21 mouse cellular contexts compared by ENCODE assay signal in the genomic region with DNA sequence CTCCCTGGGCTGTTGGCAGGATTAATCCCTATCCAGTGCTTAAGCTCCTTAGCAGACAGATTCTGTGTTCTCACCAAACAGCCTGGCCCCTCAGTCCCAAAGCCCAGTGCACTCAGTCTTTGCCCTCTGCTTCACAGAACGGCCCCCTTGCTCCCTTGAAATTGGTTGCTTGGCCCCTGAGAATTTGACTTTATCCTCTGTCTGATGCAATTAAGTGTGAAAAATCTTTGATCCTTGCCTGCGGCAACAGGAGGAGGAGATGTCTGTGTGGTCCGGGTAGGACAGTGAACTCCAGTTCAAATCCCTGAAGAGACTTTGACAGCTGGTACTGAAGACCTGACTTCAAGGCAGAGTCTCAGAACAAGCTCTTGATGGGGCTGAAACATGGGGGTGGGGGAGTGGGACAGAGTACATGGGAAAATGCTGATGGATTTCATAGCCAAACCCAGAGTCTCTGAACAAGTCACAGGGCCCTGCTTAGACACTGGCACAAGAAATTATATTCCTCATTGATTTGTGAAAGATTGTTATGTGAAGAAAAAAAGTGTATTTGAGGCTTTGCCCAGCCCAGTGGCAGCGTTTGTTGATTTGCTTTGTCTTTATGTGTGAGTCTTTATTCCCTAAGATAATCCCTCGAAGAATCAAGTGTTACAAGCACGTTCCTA.
DNase-seq lines count a peak whose midpoint lies in the region; ATAC-seq and TF ChIP-seq lines count a peak whose summit lies in the region.
"Had no signal": no experiment of that assay in that cellular context is flagged by ENCODE, and none has a peak within 500 bp of the region (broad histone marks: within the 10 kb centered on the region; RNA-seq: fewer than 3 reads in every experiment).

No protein-coding gene starts in this region.

- no peaks in the 10 kb centered on the region; the same call in 1 of the 2 replicates for H3K4me1 ChIP-seq in lung, embryonic 14.5 days (ENCODE audit: insufficient read depth)
- H3K4me1 ChIP-seq in embryonic facial prominence, embryonic 10.5 days, result peaks cover 29% of the 10 kb centered on the region
- H3K4me1 ChIP-seq in midbrain, embryonic 13.5 days (replicated peaks), result peaks cover 20% of the 10 kb centered on the region
- H3K4me1 ChIP-seq: kidney, embryonic 15.5 days; liver, embryonic 13.5 days; megakaryocyte, embryonic 14.5 days; stomach, embryonic 15.5 days had no signal

- peak; percentile 32 for DNase-seq in lung, embryonic 14.5 days
- DNase-seq in lung, postnatal 36 days, result no peak
- peak; percentile 34 for DNase-seq in embryonic facial prominence, embryonic 10.5 days (ENCODE audit: low spot score)
- DNase-seq in retina, postnatal 7 days (ENCODE audit: low read depth, low spot score), result peak; percentile 29
- no peak for DNase-seq in adrenal gland, postnatal 14 days
- DNase-seq in kidney, postnatal 10 days, result no peak
- DNase-seq: cerebellum, postnatal 10 days; gastrocnemius, postnatal 36 days; heart, postnatal 4 days; liver, embryonic 13.5 days; lung, postnatal 10 days; right cerebral cortex, postnatal 14 days had no signal

- no peak overlapping the region for H3K4me3 ChIP-seq in lung, embryonic 14.5 days (ENCODE audit: low read depth, low read length)
- H3K4me3 ChIP-seq in embryonic facial prominence, embryonic 10.5 days, result no peak overlapping the region
- no peak overlapping the region for H3K4me3 ChIP-seq in midbrain, embryonic 13.5 days (replicated peaks)
- H3K4me3 ChIP-seq: embryonic facial prominence, embryonic 12.5 days; heart, embryonic 13.5 days; kidney, embryonic 15.5 days; left cerebral cortex, adult 2 months; limb, embryonic 12.5 days; liver, embryonic 13.5 days; megakaryocyte, embryonic 14.5 days; stomach, embryonic 15.5 days had no signal

- H3K4me2 ChIP-seq in lung, embryonic 14.5 days, result no peak overlapping the region
- H3K4me2 ChIP-seq in midbrain, embryonic 13.5 days (replicated peaks), result no peak overlapping the region
- H3K4me2 ChIP-seq: embryonic facial prominence, embryonic 12.5 days; heart, embryonic 13.5 days; kidney, embryonic 15.5 days; limb, embryonic 12.5 days; liver, embryonic 13.5 days; stomach, embryonic 15.5 days had no signal

- H3K9me3 ChIP-seq in lung, embryonic 14.5 days (ENCODE audit: low read depth, low read length), result no peaks in the 10 kb centered on the region
- H3K9me3 ChIP-seq in embryonic facial prominence, embryonic 10.5 days, result no peaks in the 10 kb centered on the region
- H3K9me3 ChIP-seq in midbrain, embryonic 13.5 days, result no peaks in the 10 kb centered on the region
- H3K9me3 ChIP-seq: embryonic facial prominence, embryonic 12.5 days; heart, embryonic 13.5 days; kidney, embryonic 15.5 days; limb, embryonic 12.5 days; liver, embryonic 13.5 days; megakaryocyte, embryonic 14.5 days; stomach, embryonic 15.5 days had no signal

- no peak for ATAC-seq in lung, embryonic 14.5 days (ENCODE audit: insufficient read depth)
- peak; percentile 94 for ATAC-seq in midbrain, embryonic 13.5 days
- ATAC-seq: intestine, embryonic 16.5 days had no signal

- no peak overlapping the region for H3K9ac ChIP-seq in lung, embryonic 14.5 days
- no peak overlapping the region for H3K9ac ChIP-seq in midbrain, embryonic 13.5 days (replicated peaks)
- H3K9ac ChIP-seq: embryonic facial prominence, embryonic 12.5 days; heart, embryonic 13.5 days; kidney, embryonic 15.5 days; limb, embryonic 12.5 days; liver, embryonic 13.5 days; stomach, embryonic 15.5 days had no signal

- H3K27me3 ChIP-seq in lung, embryonic 14.5 days (ENCODE audit: insufficient read depth, low read length), result no peaks in the 10 kb centered on the region
- H3K27me3 ChIP-seq in embryonic facial prominence, embryonic 10.5 days (replicated peaks; ENCODE audit: low read depth, poor library complexity, severe bottlenecking), result peaks cover 7% of the 10 kb centered on the region; the same call in 1 of the 2 replicates
- peaks cover 17% of the 10 kb centered on the region for H3K27me3 ChIP-seq in midbrain, embryonic 13.5 days
- H3K27me3 ChIP-seq: embryonic facial prominence, embryonic 12.5 days; heart, embryonic 13.5 days; kidney, embryonic 15.5 days; limb, embryonic 12.5 days; liver, embryonic 13.5 days; megakaryocyte, embryonic 14.5 days; stomach, embryonic 15.5 days had no signal

- no peak overlapping the region for H3K27ac ChIP-seq in lung, embryonic 14.5 days (ENCODE audit: low read depth)
- no peak overlapping the region for H3K27ac ChIP-seq in embryonic facial prominence, embryonic 10.5 days (replicated peaks)
- peak overlapping the region; percentile 47; the same call in 1 of the 2 replicates for H3K27ac ChIP-seq in midbrain, embryonic 13.5 days
- H3K27ac ChIP-seq: embryonic facial prominence, embryonic 12.5 days; heart, embryonic 13.5 days; kidney, embryonic 15.5 days; left cerebral cortex, adult 2 months; limb, embryonic 12.5 days; liver, embryonic 13.5 days; stomach, embryonic 15.5 days had no signal

- TF ChIP-seq CTCF in lung, embryonic 14.5 days (IDR thresholded peaks at IDR 0.05; ENCODE audit: low read depth), result no peak

- 33% methylated on average over 6 of the region's 6 CpGs for WGBS in lung, embryonic 14.5 days
- WGBS in embryonic facial prominence, embryonic 10.5 days, result 49% methylated on average over 6 of the region's 6 CpGs
- 16% methylated on average over 6 of the region's 6 CpGs for WGBS in midbrain, embryonic 13.5 days

- no peaks in the 10 kb centered on the region for H3K36me3 ChIP-seq in lung, embryonic 14.5 days (ENCODE audit: insufficient read depth)
- H3K36me3 ChIP-seq in embryonic facial prominence, embryonic 10.5 days (replicated peaks), result no peaks in the 10 kb centered on the region
- no peaks in the 10 kb centered on the region for H3K36me3 ChIP-seq in midbrain, embryonic 13.5 days
- H3K36me3 ChIP-seq: embryonic facial prominence, embryonic 12.5 days; heart, embryonic 13.5 days; kidney, embryonic 15.5 days; limb, embryonic 12.5 days; liver, embryonic 13.5 days; stomach, embryonic 15.5 days had no signal

Comparison
In these comparisons a context has a peak if more than half of its experiments do, and no peak if none do; other contexts are left out.
1. DNase-seq: peak in lung, embryonic 14.5 days (single experiment), embryonic facial prominence, embryonic 10.5 days (single experiment) and retina, postnatal 7 days (single experiment); none in lung, postnatal 36 days (single experiment), adrenal gland, postnatal 14 days (single experiment) and kidney, postnatal 10 days (single experiment).